Mouse (Mus musculus) myocyte (in vitro differentiated cells): Measurements from ENCODE around the gene Ccdc137. TPM values are rescaled to one million over a fixed set of nuclear protein-coding genes. Genes with fewer than 3 reads are reported as not detected.
A peak's percentile ranks its signal among the peaks of the same experiment; 100 is the strongest.

Experiments used
- H3K27me3 ChIP-seq: one replicate; pipeline ENCODE4 v1.6.1; 2011; ENCODE audit not compliant: control insufficient read depth, insufficient read depth, insufficient read length
- H3K36me3 ChIP-seq: one replicate; pipeline ENCODE4 v1.6.1; 2011; ENCODE audit not compliant: control insufficient read depth, insufficient read depth
- H3K4me2 ChIP-seq: one replicate; pipeline ENCODE4 v1.6.1; 2011; ENCODE audit warnings: low read depth, control low read depth
- H3K4me3 ChIP-seq: one replicate; pipeline ENCODE4 v1.5.1; 2011; ENCODE audit warnings: mild to moderate bottlenecking, control low read depth, moderate library complexity
- H3K79me2 ChIP-seq: one replicate; pipeline ENCODE4 v1.6.1; 2011; ENCODE audit not compliant: control insufficient read depth, insufficient read depth
- H3ac ChIP-seq: one replicate; pipeline ENCODE4 v1.6.1; 2011; ENCODE audit not compliant: control insufficient read depth, insufficient read length
- CEBPB ChIP-seq: IDR thresholded peaks from 2 replicates; pipeline ENCODE4 v1.6.1; 2011; ENCODE audit warnings: mild to moderate bottlenecking, moderate library complexity; ENCODE audit not compliant: poor library complexity, insufficient read depth, severe bottlenecking
- E2F4 ChIP-seq: IDR thresholded peaks from one replicate; pipeline ENCODE4 v1.6.1; 2011; ENCODE audit warnings: mild to moderate bottlenecking, control low read depth, moderate library complexity; ENCODE audit not compliant: insufficient read depth
- MAX ChIP-seq: IDR thresholded peaks from one replicate; pipeline ENCODE4 v1.6.1; 2011; ENCODE audit warnings: low read depth, mild to moderate bottlenecking, control low read depth
- MYOD1 ChIP-seq, 3 experiments: IDR thresholded peaks; one replicate each; pipeline ENCODE4 v1.6.1; 2011; ENCODE audit warnings: control low read depth in 2 of 3, low read depth in 2 of 3, mild to moderate bottlenecking in 2 of 3, moderate library complexity in 1 of 3; ENCODE audit not compliant: insufficient read length in 2 of 3, control insufficient read depth in 1 of 3
- MYOG ChIP-seq, 3 experiments: IDR thresholded peaks; one replicate each; pipeline ENCODE4 v1.6.1; 2011; ENCODE audit warnings: control low read depth in 2 of 3, low read depth in 2 of 3, mild to moderate bottlenecking in 2 of 3; ENCODE audit not compliant: insufficient read length in 2 of 3, control insufficient read depth in 1 of 3, insufficient read depth in 1 of 3
- POLR2A ChIP-seq: IDR thresholded peaks from one replicate; pipeline ENCODE4 v1.6.1; 2011; ENCODE audit warnings: low read depth, mild to moderate bottlenecking, control low read depth, moderate library complexity; ENCODE audit not compliant: insufficient read length
- POLR2AphosphoS2 ChIP-seq: IDR thresholded peaks from one replicate; pipeline ENCODE4 v1.6.1; 2011; ENCODE audit warnings: low read depth, control low read depth; ENCODE audit not compliant: insufficient read length
- REST ChIP-seq: IDR thresholded peaks from one replicate; pipeline ENCODE4 v1.6.1; 2011; ENCODE audit warnings: mild to moderate bottlenecking, control low read depth, moderate library complexity; ENCODE audit not compliant: insufficient read depth, insufficient read length
- SRF ChIP-seq: IDR thresholded peaks from one replicate; pipeline ENCODE4 v1.6.1; 2011; ENCODE audit warnings: low read depth; ENCODE audit not compliant: control insufficient read depth, insufficient read length
- TCF12 ChIP-seq: IDR thresholded peaks from one replicate; pipeline ENCODE4 v1.6.1; 2011; ENCODE audit warnings: mild to moderate bottlenecking, control low read depth; ENCODE audit not compliant: poor library complexity, insufficient read depth, severe bottlenecking
- TCF3 ChIP-seq: IDR thresholded peaks from one replicate; pipeline ENCODE4 v1.6.1; 2011; ENCODE audit warnings: low read depth, control low read depth; ENCODE audit not compliant: insufficient read length
- USF1 ChIP-seq: IDR thresholded peaks from one replicate; pipeline ENCODE4 v1.6.1; 2011; ENCODE audit warnings: low read depth, mild to moderate bottlenecking, control low read depth, moderate library complexity
- polyA plus RNA-seq: library from polyadenylated mRNA; unstranded; fragments of >200 nt; fragmentation: generic; extraction: Trizol; gene quantifications from one replicate; pipeline ENCODE4 v1.2.1, GENCODE M21; 2012; ENCODE audit warnings: missing spikeins

Ccdc137 gene
- polyA plus RNA-seq, 1 experiment, result 11.4 TPM

- no peak for TF ChIP-seq POLR2AphosphoS2
- no peak for TF ChIP-seq TCF3
- no peak for TF ChIP-seq USF1
- no peak for TF ChIP-seq MAX
- TF ChIP-seq TCF12, result no peak
- TF ChIP-seq CEBPB, result no peak
- no peak for TF ChIP-seq POLR2A
- no peak for TF ChIP-seq E2F4
- no peak for TF ChIP-seq MYOD1 (IDR thresholded peaks at IDR 0.05; ENCODE audit: control insufficient read depth in 1 of 3, insufficient read length in 2 of 3, low read depth in 2 of 3)
- no peak for TF ChIP-seq REST
- TF ChIP-seq MYOG (IDR thresholded peaks at IDR 0.05; ENCODE audit: control insufficient read depth in 1 of 3, insufficient read depth in 1 of 3, insufficient read length in 2 of 3, low read depth in 2 of 3), result no peak
- TF ChIP-seq SRF, result no peak
- Histone ChIP-seq H3K36me3 (peaks cover 7% of the 10 kb centered on the region), H3K4me2 (no peak overlapping the region), H3K4me3 (no peak overlapping the region), H3ac (no peak overlapping the region), H3K27me3 (no peaks in the 10 kb centered on the region), H3K79me2 (no peaks in the 10 kb centered on the region)
These were observed 41.0 kb downstream of the Ccdc137 start for GRCm38 (mm10) chr11:120498891-120499290.

GRCm38 (mm10) chr11:120499894-120500293, 42.0 kb downstream of the Ccdc137 start:
- H3K27me3 ChIP-seq, result no peaks in the 10 kb centered on the region

GRCm38 (mm10) chr11:120500357-120500756, 42.4 kb downstream of the Ccdc137 start:
- no peak overlapping the region for H3K4me2 ChIP-seq
- H3K79me2 ChIP-seq, result no peaks in the 10 kb centered on the region
- H3K36me3 ChIP-seq, result peaks cover 7% of the 10 kb centered on the region
- H3K27me3 ChIP-seq, result no peaks in the 10 kb centered on the region
- H3K4me3 ChIP-seq, result no peak overlapping the region
- no peak for TF ChIP-seq REST
- peak; percentile 79 for TF ChIP-seq POLR2AphosphoS2
- no peak for TF ChIP-seq MYOD1 (IDR thresholded peaks at IDR 0.05; ENCODE audit: control insufficient read depth in 1 of 3, insufficient read length in 2 of 3, low read depth in 2 of 3)
- no peak overlapping the region for H3ac ChIP-seq

More at GRCm38 (mm10) chr11:120499894-120500293, 42.0 kb downstream of the Ccdc137 start:
- Histone ChIP-seq H3K79me2 (no peaks in the 10 kb centered on the region), H3K36me3 (peaks cover 7% of the 10 kb centered on the region), H3K4me3 (no peak overlapping the region), H3ac (no peak overlapping the region), H3K4me2 (no peak overlapping the region)
- TF ChIP-seq USF1, result no peak
- TF ChIP-seq REST, result no peak
- no peak for TF ChIP-seq CEBPB
- TF ChIP-seq POLR2AphosphoS2, result peak; percentile 69

GRCm38 (mm10) chr11:120501018-120501417, 43.1 kb downstream of the Ccdc137 start:
- H3K79me2 ChIP-seq, result no peaks in the 10 kb centered on the region
- peak; percentile 76 for TF ChIP-seq POLR2AphosphoS2
- TF ChIP-seq MYOD1 (IDR thresholded peaks at IDR 0.05; ENCODE audit: control insufficient read depth in 1 of 3, insufficient read length in 2 of 3, low read depth in 2 of 3), result no peak
- H3K4me3 ChIP-seq, result no peak overlapping the region
- H3K27me3 ChIP-seq, result no peaks in the 10 kb centered on the region
- no peak overlapping the region for H3ac ChIP-seq
- H3K36me3 ChIP-seq, result peaks cover under 1% of the 10 kb centered on the region
- no peak overlapping the region for H3K4me2 ChIP-seq

- TF ChIP-seq POLR2AphosphoS2 (no peak), REST (no peak), MAX (no peak), CEBPB (no peak), MYOD1 (IDR thresholded peaks at IDR 0.05; ENCODE audit: control insufficient read depth in 1 of 3, insufficient read length in 2 of 3, low read depth in 2 of 3) (no peak), TCF12 (no peak), E2F4 (no peak), POLR2A (no peak), TCF3 (no peak), USF1 (no peak), MYOG (IDR thresholded peaks at IDR 0.05; ENCODE audit: control insufficient read depth in 1 of 3, insufficient read depth in 1 of 3, insufficient read length in 2 of 3, low read depth in 2 of 3) (no peak), SRF (no peak)
- H3K36me3 ChIP-seq, result no peaks in the 10 kb centered on the region
- no peak overlapping the region for H3K4me2 ChIP-seq
- no peaks in the 10 kb centered on the region for H3K27me3 ChIP-seq
- no peak overlapping the region for H3ac ChIP-seq
- H3K4me3 ChIP-seq, result no peak overlapping the region
- no peaks in the 10 kb centered on the region for H3K79me2 ChIP-seq
These were observed 43.8 kb downstream of the Ccdc137 start for GRCm38 (mm10) chr11:120501701-120502100.
